Mouse (Mus musculus): ENCODE results near the gene Arfgef2.

- TF ChIP-seq CTCF (IDR thresholded peaks at IDR 0.05; ENCODE audit: extremely low read depth, insufficient read length, insufficient replicate concordance, low read depth, low read length) (no peak), POLR2A (IDR thresholded peaks at IDR 0.05; ENCODE audit: low read depth, low read length) (no peak)
Measured at GRCm38 (mm10) chr2:166875561-166875960, 70.2 kb downstream of the Arfgef2 start.

Measured in small intestine, adult 2 months (tissue).